27 mouse cellular contexts compared by ENCODE assay signal in genomic region chr16:84779718-84780117, GRCm38 (mm10). TPM values are rescaled to one million over a fixed set of nuclear protein-coding genes. Genes with fewer than 3 reads are reported as not detected.
A peak's percentile ranks its signal among the peaks of the same experiment; 100 is the strongest.
DNase-seq lines count a peak whose midpoint lies in the region; TF ChIP-seq lines count a peak whose summit lies in the region.
"Had no signal": no experiment of that assay in that cellular context is flagged by ENCODE, and none has a peak within 500 bp of the region (broad histone marks: within the 10 kb centered on the region; RNA-seq: fewer than 3 reads in every experiment).

No protein-coding gene starts in this region.

- no peak for TF ChIP-seq EP300 in heart, adult 2 months (IDR thresholded peaks at IDR 0.05; ENCODE audit: insufficient read depth, low read depth, low read length)
- TF ChIP-seq EP300 in ES-Bruce4 (IDR thresholded peaks at IDR 0.05; ENCODE audit: insufficient read depth, low read depth, low read length): peak; percentile 87; the same call in 1 of the 2 replicates

- TF ChIP-seq POLR2A in heart, adult 2 months (IDR thresholded peaks at IDR 0.05; ENCODE audit: insufficient read depth, low read depth, low read length): no peak
- no peak for TF ChIP-seq POLR2A in ES-Bruce4 (IDR thresholded peaks at IDR 0.05; ENCODE audit: insufficient read depth, low read length)

- H3K9me3 ChIP-seq in ES-Bruce4 (replicated peaks; ENCODE audit: control insufficient read depth, insufficient read depth, low read length, poor library complexity, severe bottlenecking) (no peaks in the 10 kb centered on the region), ES-E14 (ENCODE audit: control insufficient read depth, insufficient read depth, low read depth, low read length) (no peaks in the 10 kb centered on the region)
- H3K9me3 ChIP-seq: embryonic facial prominence, embryonic 10.5 days; forebrain, embryonic 12.5 days; forebrain, embryonic 15.5 days; heart, embryonic 15.5 days had no signal

- H3K27me3 ChIP-seq in heart, adult 2 months (ENCODE audit: control insufficient read depth, insufficient read depth, low read length): no peaks in the 10 kb centered on the region
- H3K27me3 ChIP-seq in ES-Bruce4 (ENCODE audit: control insufficient read depth, insufficient read depth, low read length, poor library complexity, severe bottlenecking): no peaks in the 10 kb centered on the region
- H3K27me3 ChIP-seq: forebrain, embryonic 12.5 days; forebrain, embryonic 15.5 days; heart, embryonic 12.5 days; heart, embryonic 15.5 days had no signal

- TF ChIP-seq CTCF in heart, adult 2 months (IDR thresholded peaks at IDR 0.05): no peak
- TF ChIP-seq CTCF in ES-Bruce4 (IDR thresholded peaks at IDR 0.05; ENCODE audit: low read depth, low read length): no peak

- H3K4me3 ChIP-seq in heart, adult 2 months: no peak overlapping the region
- H3K4me3 ChIP-seq in ES-Bruce4 (ENCODE audit: low read depth, low read length): no peak overlapping the region
- peak overlapping the region in 1 of 2 experiments; percentile 34; a peak in 2 of 4 replicates for H3K4me3 ChIP-seq in ES-E14 (ENCODE audit: insufficient read depth in 1 of 2, low read depth in 1 of 2, low read length in 2 of 2, poor library complexity in 1 of 2, severe bottlenecking in 1 of 2)
- H3K4me3 ChIP-seq in brown adipose tissue, adult 24 weeks (ENCODE audit: insufficient read depth, low read depth, low read length): no peak overlapping the region
- H3K4me3 ChIP-seq: embryonic facial prominence, embryonic 10.5 days; embryonic facial prominence, embryonic 13.5 days; erythroblast, embryonic 14.5 days; forebrain, embryonic 12.5 days; forebrain, embryonic 15.5 days; heart, embryonic 12.5 days; heart, embryonic 15.5 days had no signal

- DNase-seq in heart, adult 2 months: no peak
- no peak for DNase-seq in heart, postnatal 14 days
- DNase-seq in ES-E14 (ENCODE audit: low read depth, low spot score): no peak
- no peak for DNase-seq in layer of hippocampus, adult 11-12 months (ENCODE audit: low spot score)
- DNase-seq in kidney, adult 8-10 months: no peak
- DNase-seq: adrenal gland, adult 2 months; adrenal gland, postnatal 14 days; cerebellum, adult 11-12 months; cerebellum, adult 8-10 months; cerebellum, postnatal 10 days; cerebellum, postnatal 36 days; embryo, embryonic 11 days; gastrocnemius, postnatal 14 days; heart, postnatal 10 days; heart, postnatal 4 days; kidney, adult 2 months had no signal

- peaks cover 8% of the 10 kb centered on the region for H3K79me2 ChIP-seq in heart, adult 2 months (replicated peaks; ENCODE audit: control insufficient read depth, insufficient read depth, low read length)

- H3K27ac ChIP-seq in heart, adult 2 months: peak overlapping the region; percentile 34
- peak overlapping the region; percentile 98 for H3K27ac ChIP-seq in ES-Bruce4 (ENCODE audit: insufficient read depth, low read length)
- peak overlapping the region; percentile 96 for H3K27ac ChIP-seq in ES-E14 (ENCODE audit: insufficient read depth, low read depth, low read length, poor library complexity, severe bottlenecking)
- H3K27ac ChIP-seq in brown adipose tissue, adult 24 weeks (replicated peaks; ENCODE audit: low read depth, low read length): peak overlapping the region; percentile 55
- H3K27ac ChIP-seq: embryonic facial prominence, embryonic 10.5 days; embryonic facial prominence, embryonic 13.5 days; forebrain, embryonic 12.5 days; forebrain, embryonic 15.5 days; heart, embryonic 15.5 days; hindbrain, embryonic 14.5 days; hindbrain, postnatal 0 days had no signal

- H3K36me3 ChIP-seq in heart, adult 2 months (ENCODE audit: control insufficient read depth, insufficient read depth, low read length): peaks cover 55% of the 10 kb centered on the region
- H3K36me3 ChIP-seq in ES-Bruce4 (ENCODE audit: control insufficient read depth, insufficient read depth, low read length, poor library complexity, severe bottlenecking) (peaks cover 16% of the 10 kb centered on the region), ES-E14 (ENCODE audit: control insufficient read depth, insufficient read depth, low read length, poor library complexity, severe bottlenecking) (no peaks in the 10 kb centered on the region; the same call in 1 of the 2 replicates)
- H3K36me3 ChIP-seq: embryonic facial prominence, embryonic 13.5 days; forebrain, embryonic 15.5 days; heart, embryonic 12.5 days; heart, embryonic 15.5 days had no signal

- intact Hi-C loops in heart, adult 2 months (cut with DNase I): no loop called here
- intact Hi-C loops in heart, postnatal 14 days (cut with DNase I): no loop called here

- WGBS in heart, adult 2 months: 48% methylated on average over 5 of the region's 5 CpGs

- H3K4me1 ChIP-seq in heart, adult 2 months (ENCODE audit: control insufficient read depth, insufficient read depth, low read length): peaks cover 9% of the 10 kb centered on the region
- H3K4me1 ChIP-seq in ES-Bruce4 (ENCODE audit: control insufficient read depth, insufficient read depth, low read length): peaks cover 11% of the 10 kb centered on the region
- peaks cover 6 to 8% of the 10 kb centered on the region in 2 experiments; a peak in 2 of 4 replicates for H3K4me1 ChIP-seq in ES-E14 (ENCODE audit: control insufficient read depth in 2 of 2, insufficient read depth in 2 of 2, low read length in 2 of 2, poor library complexity in 1 of 2)
- peaks cover 4% of the 10 kb centered on the region for H3K4me1 ChIP-seq in brown adipose tissue, adult 24 weeks (ENCODE audit: control insufficient read depth, insufficient read depth, insufficient read length, low read length)
- H3K4me1 ChIP-seq: embryonic facial prominence, embryonic 13.5 days; heart, embryonic 12.5 days had no signal

- in situ Hi-C loops in ES-E14 (cut with MboI; ENCODE audit: low sequenced_read_pairs in 2 of 2, unreplicated experiment in 2 of 2): no loop called here

- H3K9ac ChIP-seq in heart, adult 2 months (ENCODE audit: low read depth, low read length): no peak overlapping the region
- H3K9ac ChIP-seq in ES-Bruce4 (ENCODE audit: low read depth, poor library complexity, severe bottlenecking) (no peak overlapping the region), ES-E14 (ENCODE audit: insufficient read depth, low read depth, low read length, poor library complexity, severe bottlenecking) (no peak overlapping the region)
- H3K9ac ChIP-seq: embryonic facial prominence, embryonic 13.5 days; forebrain, embryonic 12.5 days; forebrain, embryonic 15.5 days; heart, embryonic 12.5 days; heart, embryonic 15.5 days; hindbrain, embryonic 14.5 days had no signal

TF ChIP-seq in ES-E14, 5 proteins besides CTCF, POLR2A, EP300 and RAD21:
- TF ChIP-seq ZNF384 (IDR thresholded peaks at IDR 0.05; ENCODE audit: low read depth, low read length): no peak
- no peak for TF ChIP-seq MAFK (IDR thresholded peaks at IDR 0.05; ENCODE audit: insufficient read depth, low read depth, low read length)
- TF ChIP-seq HCFC1 (IDR thresholded peaks at IDR 0.05; ENCODE audit: borderline replicate concordance, insufficient read depth, low read length): no peak
- no peak for TF ChIP-seq ZC3H11A (IDR thresholded peaks at IDR 0.05; ENCODE audit: borderline replicate concordance, low read depth, low read length)
- no peak for TF ChIP-seq CHD2 (IDR thresholded peaks at IDR 0.05; ENCODE audit: low read depth, low read length)
TF ChIP-seq in ES-E14: peak in this region for 0.

RNA-seq across cellular contexts. Expression of gene Jam2, which starts 5.8 kb away (rescaled TPM):
- total RNA-seq in heart, adult 2 months (2021): 10 to 100 TPM; 77.9 to 81.0 TPM
- polyA plus RNA-seq in heart, adult 2 months (2012; rRNA removed): 55.4 and 91.2 TPM in 2 replicates
- 10 to 100 TPM; 56.8 to 62.4 TPM for total RNA-seq in heart, postnatal 14 days (2021)
- 43.5 and 52.7 TPM in 2 replicates for polyA plus RNA-seq in ES-Bruce4 (2011; ENCODE audit: insufficient read depth, insufficient read length, low read depth, missing spikeins)
- total RNA-seq in ES-E14 (2012; rRNA removed): 225 and 328 TPM in 2 replicates
- polyA plus RNA-seq in brown adipose tissue, adult 24 weeks (2012; ENCODE audit: insufficient read depth, insufficient read length, missing spikeins): 26.8 and 36.1 TPM in 2 replicates
- polyA plus RNA-seq: erythroblast, embryonic 14.5 days had no signal

RNA-seq across cellular contexts. Expression of gene Mrpl39, which starts 44.2 kb away (rescaled TPM):
- total RNA-seq in heart, adult 2 months (2021): 10 to 100 TPM; 37.7 to 42.4 TPM
- polyA plus RNA-seq in heart, adult 2 months (2012; rRNA removed): 24.0 and 34.8 TPM in 2 replicates
- total RNA-seq in heart, postnatal 14 days (2021): 10 to 100 TPM; 32.8 to 33.2 TPM
- polyA plus RNA-seq in ES-Bruce4 (2011; ENCODE audit: insufficient read depth, insufficient read length, low read depth, missing spikeins): 50.1 and 53.2 TPM in 2 replicates
- 56.4 and 66.3 TPM in 2 replicates for total RNA-seq in ES-E14 (2012; rRNA removed)
- 79.8 and 83.8 TPM in 2 replicates for polyA plus RNA-seq in brown adipose tissue, adult 24 weeks (2012; ENCODE audit: insufficient read depth, insufficient read length, missing spikeins)

RNA-seq across cellular contexts. Expression of gene Gabpa, which starts 55.0 kb away (rescaled TPM):
- 10 to 100 TPM; 41.3 to 42.6 TPM for total RNA-seq in heart, adult 2 months (2021)
- polyA plus RNA-seq in heart, adult 2 months (2012; rRNA removed): 10.4 and 22.1 TPM in 2 replicates
- 10 to 100 TPM; 41.5 to 43.8 TPM for total RNA-seq in heart, postnatal 14 days (2021)
- polyA plus RNA-seq in ES-Bruce4 (2011; ENCODE audit: insufficient read depth, insufficient read length, low read depth, missing spikeins): 116 and 127 TPM in 2 replicates
- 92.3 and 95.5 TPM in 2 replicates for total RNA-seq in ES-E14 (2012; rRNA removed)
- polyA plus RNA-seq in brown adipose tissue, adult 24 weeks (2012; ENCODE audit: insufficient read depth, insufficient read length, missing spikeins): 45.9 and 68.9 TPM in 2 replicates

RNA-seq across cellular contexts. Expression of gene Atp5j, which starts 55.7 kb away (rescaled TPM):
- total RNA-seq in heart, adult 2 months (2021): 1,000 to 10,000 TPM; 1,617 to 1,909 TPM
- 665 and 1,027 TPM in 2 replicates for polyA plus RNA-seq in heart, adult 2 months (2012; rRNA removed)
- 1,000 to 10,000 TPM; 1,607 to 1,650 TPM for total RNA-seq in heart, postnatal 14 days (2021)
- 402 and 421 TPM in 2 replicates for polyA plus RNA-seq in ES-Bruce4 (2011; ENCODE audit: insufficient read depth, insufficient read length, low read depth, missing spikeins)
- 85.7 and 149 TPM in 2 replicates for total RNA-seq in ES-E14 (2012; rRNA removed)
- 659 and 718 TPM in 2 replicates for polyA plus RNA-seq in brown adipose tissue, adult 24 weeks (2012; ENCODE audit: insufficient read depth, insufficient read length, missing spikeins)

Comparison
In these comparisons a context has a peak if more than half of its experiments do, and no peak if none do; other contexts are left out.
1. H3K27ac ChIP-seq: peak in every context shown above with its lines; median percentile 98 in ES-Bruce4; 96 in ES-E14; 55 in brown adipose tissue, adult 24 weeks; 34 in heart, adult 2 months.